Mouse (Mus musculus): ENCODE results near the gene Gm49358.

The Gm49358 gene

DNA sequence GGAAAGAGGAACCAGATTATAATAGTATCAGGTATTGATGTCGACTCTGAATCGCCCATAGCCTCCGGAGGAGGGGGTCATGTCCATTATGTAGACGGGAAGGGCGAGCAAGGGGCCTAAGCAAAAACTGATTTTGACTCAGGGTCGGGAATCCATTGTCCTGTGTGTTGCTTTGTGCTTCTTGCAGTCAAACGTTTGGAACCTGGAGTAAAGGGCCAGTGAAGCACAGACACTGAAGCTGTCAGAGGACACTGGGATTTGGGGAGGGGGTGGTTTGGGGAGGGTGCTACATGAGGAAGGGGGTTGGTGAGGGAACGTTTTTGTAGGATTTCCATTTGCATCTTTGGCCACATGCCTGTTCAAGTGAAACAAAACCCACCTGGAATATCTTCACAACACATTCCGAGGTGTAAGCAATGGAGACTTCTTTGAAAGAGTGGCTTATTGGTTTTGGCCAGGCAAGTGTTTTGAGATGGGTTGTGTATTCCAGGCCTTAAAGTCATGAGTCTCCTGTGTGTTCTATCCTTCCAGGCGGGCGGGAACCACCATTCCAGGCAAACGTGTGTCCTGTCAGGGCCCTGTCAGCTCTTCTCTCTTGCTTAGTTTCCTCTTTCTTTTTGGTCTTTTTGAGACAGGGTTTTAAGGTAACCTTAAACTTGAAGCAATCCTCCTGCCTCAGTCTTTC, 16.2 kb downstream of the Gm49358 start:
- TF ChIP-seq POU5F1 (IDR thresholded peaks at IDR 0.05; ENCODE audit: borderline replicate concordance, low read length): no peak
- no peak for TF ChIP-seq NANOG (IDR thresholded peaks at IDR 0.05; ENCODE audit: borderline replicate concordance, low read length)
- no peak for TF ChIP-seq CTCF (conservative IDR thresholded peaks at IDR 0.05; ENCODE audit: low read length)
- H3K4me1 ChIP-seq (replicated peaks; ENCODE audit: low read depth, low read length): peaks cover 65% of the 10 kb centered on the region

DNA sequence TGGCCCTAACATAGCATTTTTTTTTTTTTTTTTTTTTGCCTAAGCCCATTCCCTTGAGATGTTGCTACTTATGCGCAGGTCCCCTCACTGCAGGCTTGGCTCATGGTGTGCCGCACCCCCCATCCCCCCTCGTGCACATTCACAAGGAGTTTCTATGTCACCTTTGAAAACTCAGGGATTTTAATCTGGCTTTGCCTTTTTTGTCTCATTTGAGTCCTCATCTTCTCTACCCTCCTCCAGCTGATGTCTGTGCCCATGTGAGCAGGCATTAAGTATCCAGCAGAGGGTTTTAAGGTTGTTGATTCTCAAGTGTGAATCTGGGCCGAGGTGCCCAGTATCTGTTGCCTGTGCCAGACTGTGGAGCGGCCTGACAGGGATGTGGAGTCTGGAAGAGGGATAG, 17.9 kb downstream of the Gm49358 start:
- Histone ChIP-seq H3K4me3 (replicated peaks; ENCODE audit: low read length) (no peak overlapping the region; the same call in 1 of the 2 replicates), H3K36me3 (ENCODE audit: insufficient read depth, low read length) (no peaks in the 10 kb centered on the region)

More for the DNA sequence above, 16.2 kb downstream of the Gm49358 start:
- no peaks in the 10 kb centered on the region for H3K9me3 ChIP-seq (ENCODE audit: low read length)
- H3K36me3 ChIP-seq (ENCODE audit: insufficient read depth, low read length): no peaks in the 10 kb centered on the region
- H3K27me3 ChIP-seq (ENCODE audit: insufficient read depth, low read length): peaks cover 4% of the 10 kb centered on the region; the same call in 1 of the 2 replicates
- peak overlapping the region; percentile 91 for H3K4me3 ChIP-seq (replicated peaks; ENCODE audit: low read length)

DNA sequence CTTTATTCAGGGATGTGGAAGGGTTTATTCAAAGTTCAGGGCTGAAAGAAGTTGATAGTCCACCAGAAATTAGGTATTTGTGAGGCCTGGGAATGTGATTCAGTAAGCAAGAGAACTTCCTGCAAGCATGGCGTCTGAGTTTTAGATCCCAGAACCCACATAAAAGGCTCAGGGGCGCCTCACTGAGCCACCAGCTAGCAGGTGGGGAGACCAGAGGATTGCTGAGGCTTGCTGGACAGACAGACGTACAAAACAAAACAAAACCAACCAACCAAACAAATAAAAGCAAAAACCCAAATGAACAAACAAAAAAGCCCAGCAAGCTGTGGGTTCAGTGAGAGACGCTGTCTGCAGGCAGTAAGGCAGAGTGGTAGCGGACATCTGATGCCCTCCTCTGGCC, 18.9 kb downstream of the Gm49358 start:
- no peak for TF ChIP-seq CTCF (conservative IDR thresholded peaks at IDR 0.05; ENCODE audit: low read length)
- no peak for TF ChIP-seq NANOG (IDR thresholded peaks at IDR 0.05; ENCODE audit: borderline replicate concordance, low read length)
- TF ChIP-seq POU5F1 (IDR thresholded peaks at IDR 0.05; ENCODE audit: borderline replicate concordance, low read length): no peak

More for the DNA sequence above, 17.9 kb downstream of the Gm49358 start:
- Histone ChIP-seq H3K27me3 (ENCODE audit: insufficient read depth, low read length) (peaks cover 4% of the 10 kb centered on the region; the same call in 1 of the 2 replicates), H3K4me1 (replicated peaks; ENCODE audit: low read depth, low read length) (peaks cover 82% of the 10 kb centered on the region), H3K9me3 (ENCODE audit: low read length) (no peaks in the 10 kb centered on the region)
- TF ChIP-seq NANOG (IDR thresholded peaks at IDR 0.05; ENCODE audit: borderline replicate concordance, low read length) (no peak), POU5F1 (IDR thresholded peaks at IDR 0.05; ENCODE audit: borderline replicate concordance, low read length) (no peak), CTCF (conservative IDR thresholded peaks at IDR 0.05; ENCODE audit: low read length) (no peak)

DNA sequence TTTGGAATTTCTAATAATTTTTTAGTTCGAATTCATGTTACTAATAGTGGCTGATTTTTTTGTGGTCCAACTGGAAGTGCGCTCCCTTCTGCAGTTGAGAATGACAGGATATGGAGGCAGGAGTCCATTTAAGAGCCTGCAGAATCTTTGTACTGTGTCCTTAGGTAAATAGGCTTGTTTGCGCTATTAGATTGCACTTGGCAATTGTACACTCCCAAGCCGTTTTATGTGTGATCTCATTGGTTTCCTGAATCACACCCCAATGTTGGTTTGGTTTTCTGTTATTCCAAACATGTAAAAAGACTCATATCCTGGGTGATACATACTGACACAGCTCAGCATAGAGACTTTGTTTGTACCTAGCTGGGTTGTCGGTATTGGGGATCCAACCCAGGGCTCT, 19.8 kb downstream of the Gm49358 start:
- H3K27me3 ChIP-seq (ENCODE audit: insufficient read depth, low read length): peaks cover 2% of the 10 kb centered on the region; the same call in 1 of the 2 replicates
- H3K36me3 ChIP-seq (ENCODE audit: insufficient read depth, low read length): no peaks in the 10 kb centered on the region
- H3K4me1 ChIP-seq (replicated peaks; ENCODE audit: low read depth, low read length): peaks cover 85% of the 10 kb centered on the region
- no peak overlapping the region for H3K4me3 ChIP-seq (replicated peaks; ENCODE audit: low read length)
- H3K9me3 ChIP-seq (ENCODE audit: low read length): no peaks in the 10 kb centered on the region
- TF ChIP-seq CTCF (conservative IDR thresholded peaks at IDR 0.05; ENCODE audit: low read length): no peak

More for the DNA sequence above, 18.9 kb downstream of the Gm49358 start:
- Histone ChIP-seq H3K9me3 (ENCODE audit: low read length) (no peaks in the 10 kb centered on the region), H3K4me3 (replicated peaks; ENCODE audit: low read length) (no peak overlapping the region), H3K4me1 (replicated peaks; ENCODE audit: low read depth, low read length) (peaks cover 83% of the 10 kb centered on the region), H3K36me3 (ENCODE audit: insufficient read depth, low read length) (no peaks in the 10 kb centered on the region), H3K27me3 (ENCODE audit: insufficient read depth, low read length) (peaks cover 2% of the 10 kb centered on the region; the same call in 1 of the 2 replicates)

DNA sequence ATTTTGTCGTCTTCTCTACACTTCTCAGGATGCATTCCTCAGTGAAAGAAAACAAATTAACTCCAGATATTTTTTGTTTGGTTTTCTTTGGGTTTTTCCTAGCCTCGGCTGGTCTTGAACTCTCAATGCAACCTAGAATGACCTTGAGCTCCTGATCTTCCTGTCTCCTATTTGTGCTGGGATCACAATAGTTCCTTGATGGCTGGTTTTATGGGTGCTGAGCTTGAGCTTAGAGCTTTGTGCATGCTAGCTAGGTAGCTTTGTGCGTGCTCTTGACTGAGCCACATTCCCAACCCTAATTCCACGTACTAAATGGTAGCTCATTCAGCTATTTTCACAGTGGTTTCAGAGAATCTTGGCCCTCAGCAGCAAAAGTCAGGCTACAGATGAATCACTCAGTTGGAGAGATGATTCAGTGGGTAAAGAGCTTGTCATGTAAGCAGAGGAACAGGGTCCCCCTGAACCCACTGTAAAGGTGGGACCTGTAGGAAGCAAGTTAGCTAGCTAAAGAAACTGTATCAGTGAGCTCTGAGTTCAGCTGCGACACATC, 20.4 kb downstream of the Gm49358 start:
- Histone ChIP-seq H3K4me1 (replicated peaks; ENCODE audit: low read depth, low read length) (peaks cover 92% of the 10 kb centered on the region), H3K9me3 (ENCODE audit: low read length) (no peaks in the 10 kb centered on the region), H3K36me3 (ENCODE audit: insufficient read depth, low read length) (no peaks in the 10 kb centered on the region), H3K27me3 (ENCODE audit: insufficient read depth, low read length) (peaks cover 2% of the 10 kb centered on the region; the same call in 1 of the 2 replicates), H3K4me3 (replicated peaks; ENCODE audit: low read length) (no peak overlapping the region)
- TF ChIP-seq POU5F1 (IDR thresholded peaks at IDR 0.05; ENCODE audit: borderline replicate concordance, low read length) (no peak), CTCF (conservative IDR thresholded peaks at IDR 0.05; ENCODE audit: low read length) (no peak), NANOG (IDR thresholded peaks at IDR 0.05; ENCODE audit: borderline replicate concordance, low read length) (peak; percentile 73; the same call in 1 of the 2 replicates)

DNA sequence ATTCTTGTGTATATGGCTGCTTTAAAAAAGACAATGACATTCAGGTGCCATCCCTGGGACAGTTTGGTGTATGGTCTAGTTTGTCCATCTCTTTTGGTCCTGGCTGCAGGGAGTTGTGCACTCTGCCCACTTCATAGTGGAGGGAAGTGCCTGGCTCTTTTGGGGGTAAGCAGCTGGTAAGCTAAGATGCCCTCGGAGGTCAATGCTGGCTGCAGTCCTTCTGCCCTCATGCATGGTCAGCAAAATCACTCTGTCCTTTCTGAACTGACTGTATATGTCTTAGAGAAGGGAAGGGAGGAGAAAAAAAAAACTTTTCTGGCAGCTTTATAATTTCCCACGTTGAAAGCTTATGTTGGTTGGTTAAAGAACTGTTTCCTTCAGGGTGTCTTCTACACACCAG, 21.6 kb downstream of the Gm49358 start:
- no peaks in the 10 kb centered on the region for H3K9me3 ChIP-seq (ENCODE audit: low read length)
- H3K4me3 ChIP-seq (replicated peaks; ENCODE audit: low read length): no peak overlapping the region
- H3K4me1 ChIP-seq (replicated peaks; ENCODE audit: low read depth, low read length): peaks cover 92% of the 10 kb centered on the region
- no peaks in the 10 kb centered on the region for H3K27me3 ChIP-seq (ENCODE audit: insufficient read depth, low read length)
- H3K36me3 ChIP-seq (ENCODE audit: insufficient read depth, low read length): no peaks in the 10 kb centered on the region
- TF ChIP-seq CTCF (conservative IDR thresholded peaks at IDR 0.05; ENCODE audit: low read length) (no peak), POU5F1 (IDR thresholded peaks at IDR 0.05; ENCODE audit: borderline replicate concordance, low read length) (no peak), NANOG (IDR thresholded peaks at IDR 0.05; ENCODE audit: borderline replicate concordance, low read length) (no peak)

DNA sequence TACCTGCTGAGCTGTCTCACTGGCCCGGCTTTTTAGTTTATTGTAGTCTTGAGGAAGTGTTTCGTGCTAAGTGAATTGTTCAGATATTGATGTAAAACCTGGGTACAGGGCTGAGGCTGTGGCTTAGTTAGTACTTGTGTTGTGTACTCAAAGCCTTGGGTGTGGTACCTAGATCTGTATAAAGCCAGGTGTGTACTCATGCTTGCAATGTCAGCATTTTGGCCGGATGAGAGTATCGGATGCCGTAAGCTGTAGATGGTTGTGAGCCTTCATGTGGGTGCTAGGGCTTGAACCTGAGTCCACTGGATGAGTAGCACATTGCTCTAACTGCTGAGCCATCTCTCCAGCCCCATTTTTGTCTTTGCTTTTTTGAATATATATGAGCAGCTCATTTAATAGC, 22.3 kb downstream of the Gm49358 start:
- H3K9me3 ChIP-seq (ENCODE audit: low read length): no peaks in the 10 kb centered on the region
- no peaks in the 10 kb centered on the region for H3K36me3 ChIP-seq (ENCODE audit: insufficient read depth, low read length)
- TF ChIP-seq CTCF (conservative IDR thresholded peaks at IDR 0.05; ENCODE audit: low read length): no peak
- no peak for TF ChIP-seq POU5F1 (IDR thresholded peaks at IDR 0.05; ENCODE audit: borderline replicate concordance, low read length)
- TF ChIP-seq NANOG (IDR thresholded peaks at IDR 0.05; ENCODE audit: borderline replicate concordance, low read length): no peak
- no peaks in the 10 kb centered on the region for H3K27me3 ChIP-seq (ENCODE audit: insufficient read depth, low read length)
- H3K4me3 ChIP-seq (replicated peaks; ENCODE audit: low read length): no peak overlapping the region
- H3K4me1 ChIP-seq (replicated peaks; ENCODE audit: low read depth, low read length): peaks cover 92% of the 10 kb centered on the region

DNA sequence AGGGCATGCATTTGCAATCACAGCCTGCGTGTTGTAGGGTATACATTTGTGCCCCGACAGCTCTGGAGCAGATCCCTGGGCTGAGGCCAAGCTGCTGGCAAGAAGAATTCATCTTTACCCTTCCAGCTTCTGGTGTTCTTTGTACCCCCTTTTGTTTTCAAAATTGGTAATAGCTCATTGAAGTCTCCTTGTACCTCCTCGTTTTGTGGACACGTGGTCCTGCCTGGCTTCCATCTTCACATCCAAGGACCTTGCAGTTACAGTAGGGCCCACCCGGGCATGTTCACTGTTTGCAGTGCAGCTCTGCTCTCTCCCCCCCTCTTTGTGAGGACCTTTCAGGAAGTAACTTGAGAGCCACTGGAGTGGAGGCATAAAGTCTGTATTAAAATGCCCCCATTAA, 24.4 kb downstream of the Gm49358 start:
- Histone ChIP-seq H3K4me3 (replicated peaks; ENCODE audit: low read length) (no peak overlapping the region), H3K36me3 (ENCODE audit: insufficient read depth, low read length) (no peaks in the 10 kb centered on the region), H3K4me1 (replicated peaks; ENCODE audit: low read depth, low read length) (peaks cover 88% of the 10 kb centered on the region), H3K27me3 (ENCODE audit: insufficient read depth, low read length) (no peaks in the 10 kb centered on the region), H3K9me3 (ENCODE audit: low read length) (no peaks in the 10 kb centered on the region; the same call in 1 of the 2 replicates)
- no peak for TF ChIP-seq POU5F1 (IDR thresholded peaks at IDR 0.05; ENCODE audit: borderline replicate concordance, low read length)
- no peak for TF ChIP-seq NANOG (IDR thresholded peaks at IDR 0.05; ENCODE audit: borderline replicate concordance, low read length)
- no peak for TF ChIP-seq CTCF (conservative IDR thresholded peaks at IDR 0.05; ENCODE audit: low read length)

Measured in E14TG2a.4 (cell line).